Mouse (Mus musculus): ENCODE measurements around the gene Trex1.
A peak's percentile ranks its signal among the peaks of the same experiment; 100 is the strongest.

Trex1 gene

GRCm38 (mm10) chr9:109016973-109017604 is 42.4 kb downstream of the Trex1 start:
- no peak for DNase-seq (ENCODE audit: low spot score in 2 of 2)

- DNase-seq (ENCODE audit: low spot score in 2 of 2), result no peak
Measured at GRCm38 (mm10) chr9:109015397-109015796, 44.1 kb downstream of the Trex1 start.

GRCm38 (mm10) chr9:109010316-109010690 is 49.2 kb downstream of the Trex1 start:
- DNase-seq (ENCODE audit: low spot score in 2 of 2), result no peak

- DNase-seq (ENCODE audit: low spot score in 2 of 2), result peak in 1 of 2 experiments; percentile 25
Measured at GRCm38 (mm10) chr9:109009636-109010315, 49.8 kb downstream of the Trex1 start.

- no peak for DNase-seq (ENCODE audit: low spot score in 2 of 2)
Measured at GRCm38 (mm10) chr9:109008994-109009635, 50.4 kb downstream of the Trex1 start.

GRCm38 (mm10) chr9:109008081-109008480 is 51.5 kb downstream of the Trex1 start:
- DNase-seq (ENCODE audit: low spot score in 2 of 2), result no peak

All from thymus, postnatal 10 days (tissue).